Mouse (Mus musculus): ENCODE measurements around the gene Mup5. TPM values are rescaled to one million over a fixed set of nuclear protein-coding genes. Genes with fewer than 3 reads are reported as not detected.
"Not testable (repeated sequence)": the region's sequence is repeated elsewhere in the genome, so short reads cannot be mapped to it uniquely, and the experiment has no call there.

Mup5 gene
- polyA plus RNA-seq, 1 experiment from 2014 or later: not detected

- Histone ChIP-seq H3K4me3 (ENCODE audit: low read length) (no peak overlapping the region), H3K36me3 (ENCODE audit: control insufficient read depth, insufficient read depth) (no peaks in the 10 kb centered on the region), H3K4me1 (ENCODE audit: control insufficient read depth, insufficient read depth, low read length) (no peaks in the 10 kb centered on the region), H3K27ac (ENCODE audit: low read length) (no peak overlapping the region), H3K4me2 (ENCODE audit: low read depth, low read length) (no peak overlapping the region), H3K9me3 (replicated peaks; ENCODE audit: control insufficient read depth, low read length) (no peaks in the 10 kb centered on the region), H3K9ac (ENCODE audit: low read length) (no peak overlapping the region), H3K27me3 (ENCODE audit: control insufficient read depth, insufficient read depth, low read length) (no peaks in the 10 kb centered on the region)
- 34% methylated on average over 2 of the region's 2 CpGs for WGBS
- ATAC-seq (replicated peaks; ENCODE audit: extremely low read depth, insufficient read depth, low FRiP score): no peak
These were observed 19.4 kb downstream of the Mup5 start for GRCm38 (mm10) chr4:61815602-61816001.

- Histone ChIP-seq H3K9me3 (replicated peaks; ENCODE audit: control insufficient read depth, low read length) (no peaks in the 10 kb centered on the region), H3K27me3 (ENCODE audit: control insufficient read depth, insufficient read depth, low read length) (no peaks in the 10 kb centered on the region)
- ATAC-seq (replicated peaks; ENCODE audit: extremely low read depth, insufficient read depth, low FRiP score): no peak; the same call in 1 of the 2 replicates
These were observed 21.6 kb downstream of the Mup5 start for GRCm38 (mm10) chr4:61813435-61813834.

GRCm38 (mm10) chr4:61811193-61811592 lies 23.8 kb downstream of the Mup5 start:
- not testable (repeated sequence) for H3K27ac ChIP-seq (ENCODE audit: low read length); H3K27me3 ChIP-seq (ENCODE audit: control insufficient read depth, insufficient read depth, low read length); H3K9ac ChIP-seq (ENCODE audit: low read length); H3K4me1 ChIP-seq (ENCODE audit: control insufficient read depth, insufficient read depth, low read length); ATAC-seq (replicated peaks; ENCODE audit: extremely low read depth, insufficient read depth, low FRiP score); H3K9me3 ChIP-seq (replicated peaks; ENCODE audit: control insufficient read depth, low read length); H3K36me3 ChIP-seq (ENCODE audit: control insufficient read depth, insufficient read depth); H3K4me3 ChIP-seq (ENCODE audit: low read length); H3K4me2 ChIP-seq (ENCODE audit: low read depth, low read length)
- 13% methylated on average over 2 of the region's 2 CpGs for WGBS

More at GRCm38 (mm10) chr4:61813435-61813834, 21.6 kb downstream of the Mup5 start:
- Histone ChIP-seq H3K9ac (ENCODE audit: low read length) (no peak overlapping the region), H3K36me3 (ENCODE audit: control insufficient read depth, insufficient read depth) (no peaks in the 10 kb centered on the region), H3K27ac (ENCODE audit: low read length) (no peak overlapping the region), H3K4me1 (ENCODE audit: control insufficient read depth, insufficient read depth, low read length) (no peaks in the 10 kb centered on the region), H3K4me3 (ENCODE audit: low read length) (no peak overlapping the region), H3K4me2 (ENCODE audit: low read depth, low read length) (no peak overlapping the region)

GRCm38 (mm10) chr4:61808926-61809325 lies 26.1 kb downstream of the Mup5 start:
- not testable (repeated sequence) for H3K4me1 ChIP-seq (ENCODE audit: control insufficient read depth, insufficient read depth, low read length); H3K4me2 ChIP-seq (ENCODE audit: low read depth, low read length); H3K27ac ChIP-seq (ENCODE audit: low read length); H3K9me3 ChIP-seq (replicated peaks; ENCODE audit: control insufficient read depth, low read length); H3K4me3 ChIP-seq (ENCODE audit: low read length); H3K27me3 ChIP-seq (ENCODE audit: control insufficient read depth, insufficient read depth, low read length); ATAC-seq (replicated peaks; ENCODE audit: extremely low read depth, insufficient read depth, low FRiP score); H3K36me3 ChIP-seq (ENCODE audit: control insufficient read depth, insufficient read depth); H3K9ac ChIP-seq (ENCODE audit: low read length)
- WGBS: 77% methylated on average over 3 of the region's 3 CpGs

GRCm38 (mm10) chr4:61789699-61790098 lies 45.3 kb downstream of the Mup5 start:
- not testable (repeated sequence) for H3K27me3 ChIP-seq (ENCODE audit: control insufficient read depth, insufficient read depth, low read length); H3K27ac ChIP-seq (ENCODE audit: low read length); H3K4me3 ChIP-seq (ENCODE audit: low read length); H3K4me2 ChIP-seq (ENCODE audit: low read depth, low read length); H3K36me3 ChIP-seq (ENCODE audit: control insufficient read depth, insufficient read depth); ATAC-seq (replicated peaks; ENCODE audit: extremely low read depth, insufficient read depth, low FRiP score); H3K9ac ChIP-seq (ENCODE audit: low read length); H3K4me1 ChIP-seq (ENCODE audit: control insufficient read depth, insufficient read depth, low read length); H3K9me3 ChIP-seq (replicated peaks; ENCODE audit: control insufficient read depth, low read length)
- WGBS: 88% methylated on average over 1 of the region's 1 CpGs

- H3K4me2 ChIP-seq (ENCODE audit: low read depth, low read length); H3K36me3 ChIP-seq (ENCODE audit: control insufficient read depth, insufficient read depth); ATAC-seq (replicated peaks; ENCODE audit: extremely low read depth, insufficient read depth, low FRiP score); H3K4me1 ChIP-seq (ENCODE audit: control insufficient read depth, insufficient read depth, low read length); H3K9ac ChIP-seq (ENCODE audit: low read length); H3K27me3 ChIP-seq (ENCODE audit: control insufficient read depth, insufficient read depth, low read length); H3K27ac ChIP-seq (ENCODE audit: low read length); H3K9me3 ChIP-seq (replicated peaks; ENCODE audit: control insufficient read depth, low read length); H3K4me3 ChIP-seq (ENCODE audit: low read length): not testable (repeated sequence)
- WGBS: 80% methylated on average over 1 of the region's 1 CpGs
These were observed 50.8 kb downstream of the Mup5 start for GRCm38 (mm10) chr4:61784231-61784630.

- not testable (repeated sequence) for H3K4me1 ChIP-seq (ENCODE audit: control insufficient read depth, insufficient read depth, low read length); H3K27ac ChIP-seq (ENCODE audit: low read length); H3K36me3 ChIP-seq (ENCODE audit: control insufficient read depth, insufficient read depth); H3K9me3 ChIP-seq (replicated peaks; ENCODE audit: control insufficient read depth, low read length); H3K27me3 ChIP-seq (ENCODE audit: control insufficient read depth, insufficient read depth, low read length); ATAC-seq (replicated peaks; ENCODE audit: extremely low read depth, insufficient read depth, low FRiP score); H3K9ac ChIP-seq (ENCODE audit: low read length); H3K4me3 ChIP-seq (ENCODE audit: low read length); H3K4me2 ChIP-seq (ENCODE audit: low read depth, low read length)
- 87% methylated on average over 1 of the region's 5 CpGs for WGBS
These were observed 52.9 kb downstream of the Mup5 start, which contains the start of gene Mup19 for GRCm38 (mm10) chr4:61782169-61782568. Gene Mup19 (minus strand): TSS chr4:61782269.

Other genes with a start within 250 kb of the Mup5 start
- gene Mup17, start 239.4 kb downstream of the Mup5 start, polyA plus RNA-seq (2015; fragmentation: Nextera tagmentation; extraction: Ambion mirVana): not detected in 2 replicates
- gene Mup18, start 161.1 kb downstream of the Mup5 start, polyA plus RNA-seq (2015; fragmentation: Nextera tagmentation; extraction: Ambion mirVana): not detected in 2 replicates
- not detected in 2 replicates for gene Mup19, start 53.0 kb downstream of the Mup5 start, polyA plus RNA-seq (2015; fragmentation: Nextera tagmentation; extraction: Ambion mirVana)
- gene Mup20, start 218.9 kb upstream of the Mup5 start, polyA plus RNA-seq (2015; fragmentation: Nextera tagmentation; extraction: Ambion mirVana): not detected in 2 replicates

Data from heart, embryonic 16.5 days (tissue).